ENCODE assay signal across 20 mouse cellular contexts in genomic region chr5:141017927-141018700, GRCm38 (mm10). TPM values are rescaled to one million over a fixed set of nuclear protein-coding genes. Genes with fewer than 3 reads are reported as not detected.
DNase-seq lines count a peak whose midpoint lies in the region; ATAC-seq and TF ChIP-seq lines count a peak whose summit lies in the region.
"Had no signal": no experiment of that assay in that cellular context is flagged by ENCODE, and none has a peak within 500 bp of the region (broad histone marks: within the 10 kb centered on the region; RNA-seq: fewer than 3 reads in every experiment).

No protein-coding gene starts in this region.

- no peak overlapping the region for H3K4me3 ChIP-seq in liver, adult 2 months (ENCODE audit: insufficient read depth, low read depth, low read length)
- H3K4me3 ChIP-seq in bone marrow macrophage, adult 2 months (ENCODE audit: insufficient read depth, low read length): no peak overlapping the region
- H3K4me3 ChIP-seq: embryonic facial prominence, embryonic 13.5 days; forebrain, embryonic 13.5 days; left cerebral cortex, adult 2 months; liver, embryonic 15.5 days; megakaryocyte, embryonic 14.5 days; myocyte; stomach, embryonic 15.5 days had no signal

- H3K79me2 ChIP-seq in liver, adult 2 months (ENCODE audit: control insufficient read depth, insufficient read depth, low read length): no peaks in the 10 kb centered on the region

- peak; percentile 71; the same call in 1 of the 2 replicates for ATAC-seq in monocyte, adult 5-6 weeks (replicated peaks; ENCODE audit: insufficient number of reproducible peaks, low FRiP score, low TSS enrichment, poor library complexity, severe bottlenecking)
- no peak for ATAC-seq in cerebellum, adult (ENCODE audit: insufficient number of reproducible peaks, low FRiP score, low TSS enrichment)
- ATAC-seq: forebrain, embryonic 13.5 days; hindbrain, embryonic 16.5 days had no signal

- peaks cover 2% of the 10 kb centered on the region; the same call in 1 of the 2 replicates for H3K27me3 ChIP-seq in liver, adult 2 months (ENCODE audit: control insufficient read depth, insufficient read depth, low read length)
- H3K27me3 ChIP-seq: embryonic facial prominence, embryonic 13.5 days; forebrain, embryonic 13.5 days; liver, embryonic 15.5 days; megakaryocyte, embryonic 14.5 days; stomach, embryonic 15.5 days had no signal

- no peaks in the 10 kb centered on the region for H3K4me1 ChIP-seq in liver, adult 2 months (ENCODE audit: control insufficient read depth, insufficient read depth, low read length)
- peaks cover 36% of the 10 kb centered on the region for H3K4me1 ChIP-seq in bone marrow macrophage, adult 2 months (ENCODE audit: control insufficient read depth, insufficient read depth, low read length)
- H3K4me1 ChIP-seq: liver, embryonic 15.5 days; megakaryocyte, embryonic 14.5 days; stomach, embryonic 15.5 days had no signal

- no peak overlapping the region for H3K9ac ChIP-seq in liver, adult 2 months (ENCODE audit: low read depth, low read length)
- H3K9ac ChIP-seq: embryonic facial prominence, embryonic 13.5 days; forebrain, embryonic 13.5 days; liver, embryonic 15.5 days; stomach, embryonic 15.5 days had no signal

- 40% methylated on average over 2 of the region's 2 CpGs for WGBS in liver, adult 2 months

- TF ChIP-seq CTCF in liver, adult 2 months (IDR thresholded peaks at IDR 0.05; ENCODE audit: low read depth, low read length): no peak
- TF ChIP-seq CTCF in bone marrow macrophage, adult 2 months (IDR thresholded peaks at IDR 0.05; ENCODE audit: low read depth, low read length): no peak

- peak; percentile 5 for DNase-seq in liver, adult 2 months (ENCODE audit: extremely low read depth, low read depth, low spot score)
- DNase-seq in liver: no peak
- peak; percentile 56 for DNase-seq in thymus, postnatal 25 days
- no peak for DNase-seq in frontal cortex, postnatal 36 days (ENCODE audit: low spot score in 2 of 2)
- no peak for DNase-seq in gastrocnemius, postnatal 4 days (ENCODE audit: low spot score in 2 of 2)
- DNase-seq: adrenal gland, postnatal 14 days; cerebellum, adult 9-11 months; gastrocnemius, postnatal 14 days; kidney, postnatal 14 days had no signal

- no peak for TF ChIP-seq POLR2A in liver, adult 2 months (IDR thresholded peaks at IDR 0.05; ENCODE audit: extremely low read depth, insufficient read depth, low read length)
- no peak for TF ChIP-seq POLR2A in bone marrow macrophage, adult 2 months (IDR thresholded peaks at IDR 0.05; ENCODE audit: borderline replicate concordance, low read depth, low read length)

- H3K36me3 ChIP-seq in liver, adult 2 months (ENCODE audit: control insufficient read depth, insufficient read depth, low read length): no peaks in the 10 kb centered on the region
- H3K36me3 ChIP-seq: embryonic facial prominence, embryonic 13.5 days; liver, embryonic 15.5 days; stomach, embryonic 15.5 days had no signal

- H3K27ac ChIP-seq in liver, adult 2 months (replicated peaks; ENCODE audit: insufficient read depth, low read depth, low read length): no peak overlapping the region
- peak overlapping the region; percentile 57 for H3K27ac ChIP-seq in bone marrow macrophage, adult 2 months (ENCODE audit: insufficient read depth, low read depth, low read length)
- H3K27ac ChIP-seq: embryonic facial prominence, embryonic 13.5 days; forebrain, embryonic 13.5 days; left cerebral cortex, adult 2 months; liver, embryonic 15.5 days; stomach, embryonic 15.5 days had no signal

RNA-seq across cellular contexts. Expression of gene Card11, which starts 17.7 kb away (rescaled TPM):
- 0.09 and 0.34 TPM in 2 replicates for total RNA-seq in liver, adult 2 months (2014; rRNA removed)
- polyA plus RNA-seq in liver, adult 2 months (2012; rRNA removed): 0.27 and 0.71 TPM in 2 replicates
- polyA plus RNA-seq in bone marrow macrophage, adult 2 months (2012; ENCODE audit: insufficient read depth, insufficient read length, missing spikeins): 5.7 and 6.1 TPM in 2 replicates
- 11.4 to 48.3 TPM (median 21.1 TPM) in 3 replicates for total RNA-seq in monocyte, adult 5-6 weeks (2017)
- total RNA-seq in gastrocnemius, postnatal 4 days (2021): under 1 TPM; 0.20 to 0.26 TPM
- polyA plus RNA-seq: forebrain, embryonic 13.5 days had no signal

Comparison
In these comparisons a context has a peak if more than half of its experiments do, and no peak if none do; other contexts are left out.
1. DNase-seq: peak in liver, adult 2 months (single experiment) and thymus, postnatal 25 days (single experiment); none in liver (single experiment), frontal cortex, postnatal 36 days (0 of 2) and gastrocnemius, postnatal 4 days (0 of 2).